Mouse (Mus musculus): ENCODE data around the gene Dyrk1a.
"Not testable (repeated sequence)": the region's sequence is repeated elsewhere in the genome, so short reads cannot be mapped to it uniquely, and the experiment has no call there.

Gene Dyrk1a

GRCm38 (mm10) chr16:94641799-94642198, 72.0 kb downstream of the Dyrk1a start:
- DNase-seq, result no peak

GRCm38 (mm10) chr16:94647153-94647552, 77.3 kb downstream of the Dyrk1a start:
- peak; percentile 14 for DNase-seq

GRCm38 (mm10) chr16:94647925-94648324, 78.1 kb downstream of the Dyrk1a start:
- no peak for DNase-seq

GRCm38 (mm10) chr16:94649861-94650260, 80.1 kb downstream of the Dyrk1a start:
- no peak for DNase-seq

DNA sequence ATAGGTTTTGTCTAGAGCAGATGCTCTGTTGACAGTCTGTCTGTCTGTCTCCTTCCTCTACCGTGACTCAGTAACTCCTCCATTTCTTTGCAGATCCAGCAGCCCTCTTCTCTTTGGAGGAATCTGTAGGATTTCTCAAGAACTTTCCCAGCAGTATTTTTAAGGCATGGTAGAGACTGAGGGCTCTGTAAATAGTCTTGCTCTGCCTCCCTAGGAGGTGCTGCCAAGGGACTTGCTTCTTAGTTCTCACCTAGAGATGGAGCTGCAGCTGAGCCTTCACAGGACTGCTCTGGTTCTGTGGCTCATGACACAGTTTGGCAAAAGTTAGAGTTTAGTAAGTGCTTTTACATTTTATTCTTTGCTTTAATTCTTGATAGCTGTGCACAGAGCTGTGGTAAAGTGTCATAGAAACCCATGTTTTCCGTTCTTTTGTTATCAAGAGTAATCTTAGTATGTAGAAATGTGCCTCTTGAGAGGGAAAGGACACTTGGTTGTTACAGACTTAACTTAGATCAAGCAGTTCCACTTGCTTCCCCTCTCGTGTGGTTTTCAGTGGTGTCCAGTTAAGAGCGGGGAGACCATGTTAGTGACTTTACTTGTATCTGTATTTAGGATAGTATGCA, 82.4 kb downstream of the Dyrk1a start:
- peak; percentile 50 for DNase-seq

DNA sequence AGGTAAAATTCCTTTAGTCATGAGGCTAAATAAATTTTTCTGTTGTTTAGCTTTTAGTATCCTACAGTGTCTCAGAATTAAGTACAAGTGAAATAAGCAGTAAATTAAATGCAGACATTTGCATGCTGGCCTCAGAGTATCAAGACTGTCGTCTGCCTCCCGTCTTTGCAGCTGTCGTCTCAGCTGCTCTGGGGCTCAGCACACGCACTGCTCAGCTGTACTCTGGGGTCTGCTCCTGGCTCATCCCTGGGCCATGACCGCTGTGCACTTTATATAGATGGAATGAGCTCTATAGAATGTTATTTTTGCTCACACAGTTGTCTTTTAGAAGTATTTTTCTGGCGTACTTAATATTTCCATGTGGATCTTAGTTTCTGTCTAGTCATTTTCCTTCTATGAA, 85.3 kb downstream of the Dyrk1a start:
- no peak for DNase-seq

DNA sequence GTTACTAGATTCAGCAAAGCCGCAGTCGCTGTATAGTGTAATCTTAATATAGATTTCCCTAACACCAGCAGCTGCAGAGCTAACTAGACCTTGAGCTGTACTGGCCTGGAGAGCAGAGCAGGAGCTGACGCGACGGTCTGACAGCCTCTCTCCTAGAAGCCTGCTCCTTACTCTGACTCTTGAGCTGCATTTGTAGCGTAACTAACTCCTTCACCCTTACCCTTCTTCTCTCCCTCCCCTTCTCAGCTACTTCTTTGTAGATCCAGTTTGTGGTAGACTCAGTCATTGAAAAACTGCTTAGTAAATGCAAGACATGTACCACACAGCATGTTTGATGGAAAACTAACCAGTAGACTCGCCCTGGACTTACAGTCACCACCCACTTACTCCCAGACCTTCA, 87.1 kb downstream of the Dyrk1a start:
- no peak for DNase-seq

DNA sequence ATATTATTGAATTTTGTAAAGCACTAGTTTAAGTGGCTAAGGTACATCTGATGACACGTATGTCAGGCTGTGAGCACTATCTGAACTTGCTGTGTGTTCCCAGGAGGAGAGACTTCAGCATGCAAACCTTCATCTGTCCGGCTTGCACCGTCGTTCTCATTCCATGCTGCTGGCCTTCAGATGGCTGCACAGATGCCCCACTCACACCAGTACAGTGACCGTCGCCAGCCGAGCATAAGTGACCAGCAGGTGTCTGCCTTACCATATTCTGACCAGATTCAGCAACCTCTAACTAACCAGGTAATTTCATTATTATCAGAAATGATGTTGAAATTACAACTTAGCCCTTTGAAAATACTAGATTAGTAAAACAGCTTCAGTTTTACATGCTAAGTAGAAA, 89.6 kb downstream of the Dyrk1a start:
- no peak for DNase-seq

DNA sequence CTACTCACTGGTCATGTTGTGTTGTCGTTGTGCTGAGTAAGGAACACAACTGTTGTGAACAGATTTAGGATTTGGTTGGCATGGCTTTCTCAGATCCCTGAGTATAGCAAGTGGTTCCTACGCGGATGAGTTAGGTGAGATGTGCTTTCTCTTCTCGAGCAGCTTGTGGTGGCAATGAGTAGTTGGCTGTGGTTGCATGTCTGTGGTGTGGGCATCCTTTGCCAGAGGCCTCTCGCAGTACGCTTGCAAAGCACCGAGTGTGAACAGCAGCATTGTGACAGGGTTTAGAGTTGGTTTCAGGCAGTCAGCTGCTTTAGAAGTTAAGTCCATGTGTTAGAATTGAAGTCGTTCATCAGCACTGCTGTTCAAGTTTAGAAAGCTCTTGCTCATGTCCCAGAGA, 90.4 kb downstream of the Dyrk1a start:
- DNase-seq, result no peak

- DNase-seq, result no peak
Measured at GRCm38 (mm10) chr16:94667557-94667956, 97.7 kb downstream of the Dyrk1a start.

DNA sequence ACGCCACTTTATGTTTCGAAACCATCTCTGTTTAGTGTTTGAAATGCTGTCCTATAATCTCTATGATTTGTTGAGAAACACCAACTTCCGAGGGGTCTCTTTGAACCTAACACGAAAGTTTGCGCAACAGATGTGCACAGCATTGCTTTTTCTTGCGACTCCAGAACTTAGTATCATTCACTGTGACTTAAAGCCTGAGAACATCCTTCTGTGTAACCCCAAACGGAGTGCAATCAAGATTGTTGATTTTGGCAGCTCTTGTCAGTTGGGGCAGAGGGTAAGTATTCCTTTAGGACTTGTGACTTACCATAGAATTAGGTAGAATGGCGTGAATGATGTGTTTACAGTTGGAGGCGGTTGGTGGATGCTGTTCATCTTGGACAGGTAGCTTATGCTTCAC, 101.5 kb downstream of the Dyrk1a start:
- DNase-seq, result no peak

DNA sequence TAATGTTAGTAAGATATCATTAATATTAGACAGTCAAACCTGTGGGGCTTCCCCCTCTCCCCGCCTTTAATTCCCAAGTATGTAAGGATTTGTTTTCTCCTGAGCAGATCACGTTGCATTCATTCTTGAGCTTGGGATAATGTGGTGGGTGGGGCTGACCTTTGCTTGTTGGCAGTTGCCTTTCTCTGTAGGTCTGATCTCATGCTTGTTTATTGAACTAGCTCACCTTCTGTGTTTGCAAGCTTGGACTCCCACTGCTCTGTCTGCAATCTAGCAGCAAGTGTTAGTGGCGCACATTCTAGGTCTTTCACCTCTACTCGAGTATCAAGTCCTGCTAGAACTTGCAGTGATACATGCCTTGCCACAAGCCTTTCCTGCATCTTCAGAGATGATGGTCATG, 111.1 kb downstream of the Dyrk1a start:
- no peak for DNase-seq

DNA sequence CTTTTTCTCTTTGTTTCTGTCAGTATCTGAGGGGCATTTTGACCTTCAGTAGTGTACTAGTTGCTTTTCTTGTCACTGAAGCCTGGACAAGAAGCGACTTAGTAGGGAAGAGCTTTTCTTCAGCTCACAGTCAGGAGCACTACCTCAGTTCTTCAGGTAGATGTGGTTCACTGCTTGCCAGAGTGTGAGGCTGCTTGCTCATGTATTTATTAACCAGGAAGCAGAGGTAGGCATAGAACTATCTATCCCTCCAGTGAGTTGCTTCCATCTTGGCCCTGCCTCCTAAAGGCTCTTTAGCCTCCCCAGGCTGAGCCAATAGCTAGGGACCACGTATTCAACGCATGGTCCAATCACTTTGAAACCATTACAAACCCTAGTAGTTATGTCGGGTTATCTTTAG, 112.0 kb downstream of the Dyrk1a start:
- no peak for DNase-seq

GRCm38 (mm10) chr16:94683960-94684359, 114.2 kb downstream of the Dyrk1a start:
- no peak for DNase-seq

- no peak for DNase-seq
Measured at GRCm38 (mm10) chr16:94693687-94694305, 124.0 kb downstream of the Dyrk1a start.

- no peak for DNase-seq
Measured at GRCm38 (mm10) chr16:94697553-94697952, 127.7 kb downstream of the Dyrk1a start.

DNA sequence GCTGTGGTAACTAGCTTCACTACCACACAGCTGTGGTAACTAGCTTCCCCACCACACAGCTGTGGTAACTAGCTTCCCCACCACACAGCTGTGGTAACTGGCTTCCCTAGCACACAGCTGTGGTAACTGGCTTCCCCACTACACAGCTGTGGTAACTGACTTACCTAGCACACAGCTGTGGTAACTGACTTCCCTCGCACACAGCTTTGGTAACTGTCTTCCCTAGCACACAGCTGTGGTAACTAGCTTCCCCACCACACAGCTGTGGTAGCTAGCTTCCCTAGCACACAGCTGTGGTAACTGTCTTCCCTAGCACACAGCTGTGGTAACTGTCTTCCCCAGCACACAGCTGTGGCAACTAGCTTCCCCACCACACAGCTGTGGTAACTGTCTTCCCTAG, 128.4 kb downstream of the Dyrk1a start:
- not testable (repeated sequence) for DNase-seq

- no peak for DNase-seq
Measured at GRCm38 (mm10) chr16:94701141-94701540, 131.3 kb downstream of the Dyrk1a start.

GRCm38 (mm10) chr16:94701971-94702370, 132.2 kb downstream of the Dyrk1a start:
- no peak for DNase-seq

DNA sequence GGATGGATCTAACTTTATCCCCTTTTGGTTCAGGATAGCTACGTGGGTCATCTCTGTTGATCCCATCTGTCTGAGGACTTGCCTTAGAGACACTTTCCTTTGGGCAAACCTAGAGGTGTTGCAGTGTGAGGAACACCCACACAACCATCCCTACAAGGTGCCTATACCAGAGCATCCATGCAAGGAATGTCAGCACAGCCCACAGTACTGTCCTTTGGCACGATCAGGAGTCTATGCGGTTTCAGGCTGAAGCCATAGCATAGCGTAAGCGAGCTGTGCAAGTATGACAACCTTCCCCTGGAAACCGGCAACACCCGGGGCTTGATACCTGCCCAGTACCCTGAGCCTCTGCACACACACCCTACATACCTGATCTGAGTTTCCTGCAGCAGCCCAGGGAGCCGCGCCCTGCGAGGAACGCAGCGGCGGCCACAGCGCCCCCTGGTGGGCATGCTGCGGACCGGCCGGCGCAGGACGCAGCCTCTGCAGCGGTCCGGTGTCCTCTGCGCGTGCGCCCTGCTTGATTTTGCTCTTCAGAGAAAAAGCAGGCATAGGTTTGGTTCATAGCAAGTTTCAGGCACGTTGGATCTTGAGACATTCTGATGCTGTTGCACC, 143.8 kb downstream of the Dyrk1a start:
- peak; percentile 76 for DNase-seq

DNA sequence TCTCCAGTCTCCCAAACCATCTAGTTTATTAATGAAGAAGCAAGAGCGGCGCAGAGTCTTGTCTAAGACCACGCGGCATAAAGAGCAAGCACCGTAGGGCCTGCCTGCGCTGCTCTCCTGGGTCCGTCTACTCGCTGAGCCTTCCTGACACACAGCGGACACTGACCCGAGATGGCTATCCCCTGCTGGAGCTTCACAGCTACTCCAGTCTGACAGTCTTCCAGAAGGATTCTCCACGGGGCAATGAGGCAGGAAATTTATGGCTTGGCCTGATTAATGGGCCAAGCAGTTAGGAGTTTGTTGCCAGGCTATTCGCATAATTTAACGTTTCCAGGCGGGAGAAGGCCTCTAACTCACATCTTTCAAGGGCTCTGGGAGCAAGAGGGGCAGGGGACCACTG, 144.7 kb downstream of the Dyrk1a start:
- DNase-seq, result no peak

DNA sequence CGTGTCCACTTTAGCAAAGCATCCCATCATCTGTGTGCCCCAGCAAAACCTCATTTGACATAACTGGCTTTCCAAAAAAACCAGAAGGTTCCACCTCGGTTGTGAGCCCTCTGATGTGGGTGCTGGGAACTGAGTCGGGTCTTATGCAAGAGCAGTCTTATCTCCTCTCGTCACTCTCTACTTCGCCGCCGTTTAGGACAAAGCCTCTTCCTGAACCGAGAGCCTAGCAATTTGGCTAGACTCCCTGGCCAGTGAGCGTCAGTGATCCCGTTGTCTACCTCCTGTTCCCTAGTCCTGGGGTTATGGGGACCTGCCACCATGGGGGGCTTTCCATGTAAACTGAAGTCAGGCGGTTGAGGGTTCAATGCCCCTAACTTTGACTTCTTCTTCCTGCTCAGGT, 147.2 kb downstream of the Dyrk1a start:
- DNase-seq, result no peak

DNA sequence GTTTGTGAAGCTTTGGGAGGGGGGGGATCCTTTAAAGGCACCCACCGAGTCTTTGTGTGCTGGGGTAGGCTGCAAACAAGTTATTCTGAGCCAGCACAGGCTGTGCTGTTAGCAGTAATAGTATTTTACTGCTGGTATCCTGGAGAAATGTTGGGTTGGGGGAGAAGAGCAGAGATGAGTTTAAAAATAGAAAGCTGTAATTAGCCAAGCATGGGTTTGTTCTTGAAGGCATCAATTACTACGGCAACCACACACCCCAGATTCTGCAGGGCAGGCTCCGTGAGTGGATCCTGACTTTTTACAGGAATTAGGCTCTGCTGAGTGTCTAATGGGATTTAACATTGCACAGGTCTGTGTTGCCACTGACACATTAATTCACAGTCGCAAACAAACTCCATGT, 149.1 kb downstream of the Dyrk1a start:
- no peak for DNase-seq

DNA sequence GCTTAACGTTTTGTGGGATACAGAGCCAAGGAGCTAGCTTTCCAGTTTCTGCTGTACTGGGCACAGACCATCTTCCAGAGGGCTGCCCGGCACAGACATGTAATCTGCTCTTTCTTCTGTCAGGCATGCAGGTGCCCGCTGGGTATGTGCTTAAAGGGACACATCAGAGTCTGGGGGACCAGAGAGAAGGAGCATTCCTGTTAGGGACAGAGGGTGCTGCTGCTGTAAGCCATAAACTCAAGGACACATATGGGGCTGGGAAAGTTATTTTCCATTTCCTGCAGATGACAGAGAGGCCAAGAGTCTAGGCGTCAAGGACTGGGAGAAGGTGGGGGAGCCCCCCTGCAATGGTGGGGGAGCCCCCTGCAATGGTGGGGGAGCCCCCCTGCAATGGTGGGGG, 149.7 kb downstream of the Dyrk1a start:
- DNase-seq, result no peak
